Mouse (Mus musculus) intestine, embryonic 15.5 days (tissue): ENCODE data around the gene Amz1. TPM values are rescaled to one million over a fixed set of nuclear protein-coding genes. Genes with fewer than 3 reads are reported as not detected.

Experiments
- ATAC-seq: fragments of 200-750 bp; cut with Nextera tagmentation; 2 replicates; pipeline ENCODE4 v1.8.0; 2017; ENCODE audit warnings: moderate TSS enrichment, moderate library complexity
- H3K27ac ChIP-seq: fragments of 300-500 bp; sonication (generic); 2 replicates; pipeline ENCODE4 v1.5.1; 2015; ENCODE audit warnings: mild to moderate bottlenecking, inconsistent platforms
- H3K27me3 ChIP-seq: fragments of 300-500 bp; sonication (generic); replicated peaks from 2 replicates; pipeline ENCODE4 v1.6.1; 2015; ENCODE audit warnings: inconsistent platforms
- H3K36me3 ChIP-seq: fragments of 300-500 bp; sonication (generic); 2 replicates; pipeline ENCODE4 v1.6.1; 2015; ENCODE audit warnings: inconsistent platforms
- H3K4me1 ChIP-seq: fragments of 300-500 bp; sonication (generic); replicated peaks from 2 replicates; pipeline ENCODE4 v1.6.1; 2015; ENCODE audit warnings: inconsistent platforms
- H3K4me2 ChIP-seq: fragments of 300-500 bp; sonication (generic); replicated peaks from 2 replicates; pipeline ENCODE4 v1.6.1; 2015; ENCODE audit warnings: mild to moderate bottlenecking, inconsistent platforms
- H3K4me3 ChIP-seq: fragments of 300-500 bp; sonication (generic); replicated peaks from 2 replicates; pipeline ENCODE4 v1.5.1; 2015; ENCODE audit warnings: inconsistent platforms
- H3K9ac ChIP-seq: fragments of 300-500 bp; sonication (generic); 2 replicates; pipeline ENCODE4 v1.6.1; 2015; ENCODE audit warnings: inconsistent platforms
- H3K9me3 ChIP-seq: fragments of 300-500 bp; sonication (generic); 2 replicates; pipeline ENCODE4 v1.6.1; 2016; ENCODE audit warnings: inconsistent platforms
- WGBS: fragments of 180-500 bp; shearing (Covaris S2); methylation state at CpG from one replicate; pipeline ENCODE4 v1.1.7; 2015; 5-methylcytosine and 5-hydroxymethylcytosine counted together
- polyA plus RNA-seq: library from polyadenylated mRNA; unstranded; fragments of >200 nt; fragmentation: Nextera tagmentation; extraction: Ambion mirVana; gene quantifications from 2 replicates; pipeline ENCODE4 v1.2.1, GENCODE M21; 2015

Amz1 gene
- polyA plus RNA-seq, 1 experiment from 2014 or later = 1.1 TPM

GRCm38 (mm10) chr5:140796051-140796450 is 72.1 kb downstream of the Amz1 start:
- WGBS = 85% methylated on average over 3 of the region's 3 CpGs
- H3K4me1 ChIP-seq = peaks cover 35% of the 10 kb centered on the region
- no peak overlapping the region for H3K27ac ChIP-seq
- H3K27me3 ChIP-seq = no peaks in the 10 kb centered on the region
- no peaks in the 10 kb centered on the region for H3K36me3 ChIP-seq
- H3K9me3 ChIP-seq = no peaks in the 10 kb centered on the region
- H3K9ac ChIP-seq = no peak overlapping the region
- no peak for ATAC-seq
- no peak overlapping the region for H3K4me3 ChIP-seq
- H3K4me2 ChIP-seq = no peak overlapping the region

- Histone ChIP-seq H3K9ac (no peak overlapping the region), H3K36me3 (no peaks in the 10 kb centered on the region), H3K4me1 (peaks cover 18% of the 10 kb centered on the region), H3K4me3 (no peak overlapping the region), H3K27ac (no peak overlapping the region), H3K4me2 (no peak overlapping the region), H3K27me3 (no peaks in the 10 kb centered on the region), H3K9me3 (no peaks in the 10 kb centered on the region)
- 78% methylated on average over 7 of the region's 7 CpGs for WGBS
- no peak for ATAC-seq
Observed at GRCm38 (mm10) chr5:140798158-140798557, 74.2 kb downstream of the Amz1 start.

- Histone ChIP-seq H3K27me3 (no peaks in the 10 kb centered on the region), H3K4me2 (no peak overlapping the region), H3K9me3 (no peaks in the 10 kb centered on the region), H3K27ac (no peak overlapping the region), H3K9ac (no peak overlapping the region), H3K36me3 (no peaks in the 10 kb centered on the region), H3K4me1 (peaks cover 17% of the 10 kb centered on the region), H3K4me3 (no peak overlapping the region)
- no peak for ATAC-seq
- WGBS = 70% methylated on average over 5 of the region's 5 CpGs
Observed at GRCm38 (mm10) chr5:140798775-140799174, 74.8 kb downstream of the Amz1 start.

GRCm38 (mm10) chr5:140799190-140799589 is 75.3 kb downstream of the Amz1 start:
- no peak overlapping the region for H3K4me3 ChIP-seq
- no peak overlapping the region for H3K9ac ChIP-seq
- no peaks in the 10 kb centered on the region for H3K9me3 ChIP-seq
- H3K4me1 ChIP-seq = peaks cover 16% of the 10 kb centered on the region
- H3K36me3 ChIP-seq = no peaks in the 10 kb centered on the region
- 68% methylated on average over 2 of the region's 2 CpGs for WGBS
- H3K27ac ChIP-seq = no peak overlapping the region
- no peak for ATAC-seq
- no peaks in the 10 kb centered on the region for H3K27me3 ChIP-seq
- H3K4me2 ChIP-seq = no peak overlapping the region

GRCm38 (mm10) chr5:140800288-140800923 is 76.5 kb downstream of the Amz1 start:
- 79% methylated on average over 6 of the region's 6 CpGs for WGBS
- Histone ChIP-seq H3K36me3 (no peaks in the 10 kb centered on the region), H3K27me3 (no peaks in the 10 kb centered on the region), H3K4me2 (no peak overlapping the region), H3K4me3 (no peak overlapping the region), H3K9ac (no peak overlapping the region), H3K9me3 (no peaks in the 10 kb centered on the region), H3K27ac (no peak overlapping the region), H3K4me1 (peaks cover 4% of the 10 kb centered on the region)
- no peak for ATAC-seq

- Histone ChIP-seq H3K9ac (no peak overlapping the region), H3K9me3 (no peaks in the 10 kb centered on the region), H3K27ac (no peak overlapping the region), H3K27me3 (no peaks in the 10 kb centered on the region), H3K36me3 (no peaks in the 10 kb centered on the region), H3K4me2 (no peak overlapping the region), H3K4me1 (0 out of 2 replicates have a peak, but pooled peaks cover 4% of the 10 kb centered on the region), H3K4me3 (no peak overlapping the region)
- ATAC-seq = no peak
- 77% methylated on average over 5 of the region's 5 CpGs for WGBS
Observed at GRCm38 (mm10) chr5:140801782-140802181, 77.9 kb downstream of the Amz1 start.

GRCm38 (mm10) chr5:140806252-140806651 is 82.3 kb downstream of the Amz1 start:
- no peaks in the 10 kb centered on the region for H3K27me3 ChIP-seq
- WGBS = 82% methylated on average over 2 of the region's 2 CpGs
- 0 out of 2 replicates have a peak, but pooled peaks cover 2% of the 10 kb centered on the region for H3K4me1 ChIP-seq
- no peaks in the 10 kb centered on the region for H3K9me3 ChIP-seq
- no peak overlapping the region for H3K4me2 ChIP-seq
- no peak overlapping the region for H3K9ac ChIP-seq
- H3K36me3 ChIP-seq = no peaks in the 10 kb centered on the region
- no peak overlapping the region; the same call in 1 of the 2 replicates for H3K27ac ChIP-seq
- no peak overlapping the region for H3K4me3 ChIP-seq
- ATAC-seq = no peak

GRCm38 (mm10) chr5:140806939-140807338 is 83.0 kb downstream of the Amz1 start:
- WGBS = 41% methylated on average over 2 of the region's 2 CpGs
- ATAC-seq = no peak
- no peak overlapping the region for H3K4me3 ChIP-seq
- H3K27ac ChIP-seq = no peak overlapping the region
- H3K9me3 ChIP-seq = no peaks in the 10 kb centered on the region
- H3K36me3 ChIP-seq = no peaks in the 10 kb centered on the region
- H3K9ac ChIP-seq = no peak overlapping the region
- no peaks in the 10 kb centered on the region for H3K27me3 ChIP-seq
- H3K4me2 ChIP-seq = no peak overlapping the region
- H3K4me1 ChIP-seq = peaks cover 6% of the 10 kb centered on the region; the same call in 1 of the 2 replicates

Other genes with a start within 250 kb of the Amz1 start
- 19.8 and 21.3 TPM in 2 replicates for gene Chst12, start 218.6 kb upstream of the Amz1 start, polyA plus RNA-seq
- 0.49 and 0.58 TPM in 2 replicates for gene Grifin, start 159.1 kb upstream of the Amz1 start, polyA plus RNA-seq
- 14.8 and 16.0 TPM in 2 replicates for gene Lfng, start 116.8 kb upstream of the Amz1 start, polyA plus RNA-seq
- 34.5 and 34.7 TPM in 2 replicates for gene Ttyh3, start 75.1 kb upstream of the Amz1 start, polyA plus RNA-seq
- gene Iqce, start 21.7 kb upstream of the Amz1 start, polyA plus RNA-seq = 18.8 and 19.4 TPM in 2 replicates
- gene Brat1, start 19.1 kb upstream of the Amz1 start, polyA plus RNA-seq = 18.9 and 20.3 TPM in 2 replicates
- 29.5 and 37.8 TPM in 2 replicates for gene Gna12, start 106.3 kb downstream of the Amz1 start, polyA plus RNA-seq